Comparison of ENCODE assay signal across 14 mouse cellular contexts in genomic region chr9:60696271-60696985, GRCm38 (mm10). TPM values are rescaled to one million over a fixed set of nuclear protein-coding genes. Genes with fewer than 3 reads are reported as not detected.
DNase-seq lines count a peak whose midpoint lies in the region; ATAC-seq lines count a peak whose summit lies in the region.
"Had no signal": no experiment of that assay in that cellular context is flagged by ENCODE, and none has a peak within 500 bp of the region (broad histone marks: within the 10 kb centered on the region; RNA-seq: fewer than 3 reads in every experiment).

No protein-coding gene starts in this region.

- H3K4me2 ChIP-seq in kidney, embryonic 15.5 days: no peak overlapping the region

- intact Hi-C loops in heart, postnatal 14 days (cut with DNase I): no loop called here

- WGBS in kidney, embryonic 15.5 days: 58% methylated on average over 6 of the region's 6 CpGs

- H3K4me1 ChIP-seq in kidney, embryonic 15.5 days: no peaks in the 10 kb centered on the region

- H3K9me3 ChIP-seq in kidney, embryonic 15.5 days (replicated peaks): no peaks in the 10 kb centered on the region

- H3K4me3 ChIP-seq in kidney, embryonic 15.5 days (replicated peaks): no peak overlapping the region

- no peak for ATAC-seq in kidney, embryonic 15.5 days (replicated peaks; ENCODE audit: low FRiP score)
- ATAC-seq: forebrain, postnatal 0 days had no signal

- H3K9ac ChIP-seq in kidney, embryonic 15.5 days: no peak overlapping the region
- H3K9ac ChIP-seq: forebrain, postnatal 0 days had no signal

- peak; percentile 20 for DNase-seq in kidney, adult 11 months
- DNase-seq in 3T3-L1 (ENCODE audit: low read depth, low spot score) (peak; percentile 74), ZHBTc4 (ENCODE audit: low read depth, low spot score) (peak; percentile 24)
- DNase-seq in heart, postnatal 14 days: peak; percentile 17 to 30
- DNase-seq in ovary, adult 18-20 months (ENCODE audit: low spot score): no peak
- no peak for DNase-seq in cerebellum, postnatal 4 days (ENCODE audit: low spot score in 2 of 2)
- no peak for DNase-seq in spleen, postnatal 10 days (ENCODE audit: low spot score in 2 of 2)
- DNase-seq: cerebellum, adult 9-10 months; forebrain, postnatal 0 days; right cerebral cortex, adult 18-20 months; thymus, postnatal 14 days had no signal

- no peaks in the 10 kb centered on the region for H3K27me3 ChIP-seq in kidney, embryonic 15.5 days

- no peak overlapping the region for H3K27ac ChIP-seq in kidney, embryonic 15.5 days
- H3K27ac ChIP-seq: kidney, postnatal 0 days had no signal

- H3K36me3 ChIP-seq in kidney, embryonic 15.5 days: no peaks in the 10 kb centered on the region

RNA-seq across cellular contexts. Expression of gene Lrrc49, which starts 8.5 kb away (rescaled TPM):
- polyA plus RNA-seq in kidney, embryonic 15.5 days (2015; fragmentation: Nextera tagmentation; extraction: Ambion mirVana): 15.7 and 16.8 TPM in 2 replicates
- total RNA-seq in heart, postnatal 14 days (2021): 1 to 10 TPM; 5.7 to 6.8 TPM

RNA-seq across cellular contexts. Expression of gene Larp6, which starts 16.4 kb away (rescaled TPM):
- polyA plus RNA-seq in kidney, embryonic 15.5 days (2015; fragmentation: Nextera tagmentation; extraction: Ambion mirVana): 1.6 and 1.7 TPM in 2 replicates
- 1 to 10 TPM in 1 of 2 experiments, under 1 TPM in 1; 1.00 to 1.6 TPM for total RNA-seq in heart, postnatal 14 days (2021)
- total RNA-seq: liver, adult 2 months had no signal
- polyA plus RNA-seq: liver, adult 2 months had no signal

Comparison
In these comparisons a context has a peak if more than half of its experiments do, and no peak if none do; other contexts are left out.
1. DNase-seq: peak in kidney, adult 11 months (single experiment), 3T3-L1 (single experiment), ZHBTc4 (single experiment) and heart, postnatal 14 days (2 of 2); none in ovary, adult 18-20 months (single experiment), cerebellum, postnatal 4 days (0 of 2) and spleen, postnatal 10 days (0 of 2).